Mouse (Mus musculus): ENCODE measurements at regions not wholly inside any gene's neighbourhood (a gene's known extent, or its start where the extent isn't known, plus 50 kb on each side); places are given as distances from the start of the nearest gene placed in this dataset.

DNA sequence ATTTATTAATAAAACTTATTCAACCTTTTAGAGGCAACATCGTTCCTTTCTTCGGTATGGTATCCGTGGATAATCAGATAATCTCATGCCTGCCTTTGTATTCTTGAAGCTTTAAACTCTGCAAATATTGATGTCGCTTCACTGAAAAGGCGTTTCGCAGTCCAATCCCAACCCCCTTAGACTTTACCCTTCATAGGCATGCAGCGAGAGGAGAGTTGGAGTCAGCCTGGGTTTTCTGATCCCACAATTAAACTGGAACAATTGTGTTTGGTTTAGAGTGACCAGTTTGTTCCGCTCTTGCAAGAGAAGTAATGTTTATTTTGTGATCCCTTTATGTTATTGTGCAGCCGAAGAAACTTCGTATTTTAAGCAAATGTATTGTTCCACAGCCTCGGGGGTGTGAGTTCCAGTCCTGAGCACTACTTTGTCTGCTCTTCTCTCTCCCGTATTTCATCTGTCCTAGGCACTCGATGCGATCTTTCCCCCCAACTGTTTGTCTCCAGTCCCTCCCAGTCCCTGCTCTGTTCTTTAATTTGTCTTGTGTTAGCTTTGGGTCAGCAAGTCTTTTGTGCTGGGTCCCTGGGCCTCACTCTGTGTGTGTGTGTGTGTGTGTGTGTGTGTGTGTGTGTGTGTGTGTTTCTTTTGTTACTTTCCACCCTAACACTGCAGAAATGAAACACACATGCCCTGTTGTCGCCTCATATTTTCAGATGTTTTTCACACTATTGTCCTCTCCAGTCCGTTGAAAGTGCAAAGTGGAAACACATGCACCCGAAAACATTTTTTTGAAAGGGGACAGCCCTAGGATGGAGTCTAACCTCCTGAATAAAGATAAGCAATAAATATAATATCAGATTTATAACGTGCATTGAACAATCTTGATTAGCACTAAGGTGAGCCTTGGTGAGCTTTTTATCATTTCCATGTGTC, 318.7 kb downstream of the Parp8 start:
- Histone ChIP-seq H3K9me3 (ENCODE audit: control insufficient read depth, insufficient read depth, low read depth, low read length) (no peaks in the 10 kb centered on the region), H3K36me3 (ENCODE audit: control insufficient read depth, insufficient read depth, low read length, poor library complexity, severe bottlenecking) (no peaks in the 10 kb centered on the region), H3K9ac (ENCODE audit: insufficient read depth, low read depth, low read length, poor library complexity, severe bottlenecking) (no peak overlapping the region), H3K4me1 (ENCODE audit: control insufficient read depth in 2 of 2, insufficient read depth in 2 of 2, low read length in 2 of 2, poor library complexity in 1 of 2) (peaks cover 0 to 3% of the 10 kb centered on the region in 2 experiments; a peak in 1 of 4 replicates), H3K27ac (ENCODE audit: insufficient read depth, low read depth, low read length, poor library complexity, severe bottlenecking) (no peak overlapping the region), H3K4me3 (ENCODE audit: insufficient read depth in 1 of 2, low read depth in 1 of 2, low read length in 2 of 2, poor library complexity in 1 of 2, severe bottlenecking in 1 of 2) (no peak overlapping the region)
- in situ Hi-C loops (cut with MboI; ENCODE audit: low sequenced_read_pairs in 2 of 2, unreplicated experiment in 2 of 2), result loop anchor here (5.0 to 25.0 kb wide), 5 partner anchors 394 to 1469 kb away; partner anchors contain the start of gene Isl1 (in 2 of the 2)
- no peak for TF ChIP-seq ZC3H11A (IDR thresholded peaks at IDR 0.05; ENCODE audit: borderline replicate concordance, low read depth, low read length)
- no peak for TF ChIP-seq HCFC1 (IDR thresholded peaks at IDR 0.05; ENCODE audit: borderline replicate concordance, insufficient read depth, low read length)
- TF ChIP-seq ZNF384 (IDR thresholded peaks at IDR 0.05; ENCODE audit: low read depth, low read length), result no peak
- no peak for TF ChIP-seq CHD2 (IDR thresholded peaks at IDR 0.05; ENCODE audit: low read depth, low read length)
- TF ChIP-seq MAFK (IDR thresholded peaks at IDR 0.05; ENCODE audit: insufficient read depth, low read depth, low read length), result no peak
- DNase-seq (ENCODE audit: low read depth, low spot score), result no peak

DNA sequence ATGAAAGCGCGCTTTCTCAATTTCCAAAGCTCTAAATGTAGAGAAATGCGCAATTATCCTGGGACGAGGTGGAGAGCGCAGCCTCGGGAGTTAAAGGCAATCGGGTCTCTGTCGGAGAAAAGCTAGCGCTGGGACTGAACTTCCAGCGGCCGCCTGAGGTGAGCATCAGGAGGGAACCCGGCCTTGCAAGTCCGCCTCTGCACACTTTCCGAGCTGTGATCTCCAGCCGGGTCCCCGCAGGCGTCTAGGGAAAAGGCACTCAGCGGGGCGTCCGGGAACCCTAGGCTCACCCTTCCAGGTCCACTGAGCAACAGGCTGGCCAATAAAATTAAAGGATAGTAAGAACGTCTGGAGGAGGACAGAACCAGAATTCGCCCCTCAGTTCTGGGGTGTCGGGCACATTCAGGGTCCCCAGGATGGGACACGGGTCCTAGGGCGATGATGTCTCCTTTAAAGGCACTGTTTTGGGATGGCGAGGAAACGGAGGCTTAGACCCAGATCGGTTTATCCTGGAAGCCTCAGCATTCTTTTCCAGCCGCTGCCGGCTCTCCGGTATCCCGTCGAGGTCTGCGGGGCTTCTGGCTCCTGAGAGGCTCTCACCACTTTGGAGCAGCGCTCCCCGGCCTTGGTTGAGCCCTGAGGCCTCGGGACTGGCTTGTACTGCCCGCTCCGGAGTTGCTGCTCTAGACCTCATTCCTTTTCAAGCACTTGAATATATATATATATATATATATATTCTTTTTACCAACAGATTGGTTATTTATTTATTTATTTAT, 319.5 kb downstream of the Parp8 start:
- Histone ChIP-seq H3K9me3 (ENCODE audit: control insufficient read depth, insufficient read depth, low read depth, low read length) (no peaks in the 10 kb centered on the region), H3K4me1 (ENCODE audit: control insufficient read depth in 2 of 2, insufficient read depth in 2 of 2, low read length in 2 of 2, poor library complexity in 1 of 2) (0 out of 4 replicates have a peak, but pooled peaks cover 0 to 3% of the 10 kb centered on the region in 2 experiments), H3K9ac (ENCODE audit: insufficient read depth, low read depth, low read length, poor library complexity, severe bottlenecking) (no peak overlapping the region), H3K4me3 (ENCODE audit: insufficient read depth in 1 of 2, low read depth in 1 of 2, low read length in 2 of 2, poor library complexity in 1 of 2, severe bottlenecking in 1 of 2) (peak overlapping the region; percentile 27 to 35), H3K27ac (ENCODE audit: insufficient read depth, low read depth, low read length, poor library complexity, severe bottlenecking) (no peak overlapping the region), H3K36me3 (ENCODE audit: control insufficient read depth, insufficient read depth, low read length, poor library complexity, severe bottlenecking) (no peaks in the 10 kb centered on the region)
- no peak for TF ChIP-seq MAFK (IDR thresholded peaks at IDR 0.05; ENCODE audit: insufficient read depth, low read depth, low read length)
- no peak for TF ChIP-seq HCFC1 (IDR thresholded peaks at IDR 0.05; ENCODE audit: borderline replicate concordance, insufficient read depth, low read length)
- no peak for TF ChIP-seq CHD2 (IDR thresholded peaks at IDR 0.05; ENCODE audit: low read depth, low read length)
- TF ChIP-seq ZNF384 (IDR thresholded peaks at IDR 0.05; ENCODE audit: low read depth, low read length), result no peak
- no peak for TF ChIP-seq ZC3H11A (IDR thresholded peaks at IDR 0.05; ENCODE audit: borderline replicate concordance, low read depth, low read length)
- in situ Hi-C loops (cut with MboI; ENCODE audit: low sequenced_read_pairs in 2 of 2, unreplicated experiment in 2 of 2), result loop anchor here (5.0 to 25.0 kb wide), 5 partner anchors 393 to 1468 kb away; partner anchors contain the start of gene Isl1 (in 2 of the 2)
- no peak for DNase-seq (ENCODE audit: low read depth, low spot score)

DNA sequence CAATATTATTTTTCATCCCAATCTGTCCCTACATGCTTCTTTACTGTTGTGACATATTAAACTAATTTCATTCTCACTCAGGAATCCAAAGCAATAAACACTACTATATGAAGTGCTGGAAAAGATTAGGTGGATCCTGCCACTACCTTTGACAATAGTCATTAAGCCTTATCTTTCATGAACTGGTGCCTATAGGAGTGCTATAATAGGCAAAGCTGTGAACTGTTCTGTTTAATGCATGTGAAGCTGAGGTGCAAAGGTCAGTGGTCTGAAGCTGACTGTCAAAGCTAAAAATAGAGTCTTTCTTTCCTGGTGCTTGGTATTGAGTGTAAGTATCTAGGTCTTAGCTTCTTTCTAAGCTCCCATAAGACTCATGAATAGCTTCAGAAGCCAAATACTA, 336.6 kb downstream of the Parp8 start:
- Histone ChIP-seq H3K27ac (ENCODE audit: insufficient read depth, low read depth, low read length, poor library complexity, severe bottlenecking) (no peak overlapping the region), H3K36me3 (ENCODE audit: control insufficient read depth, insufficient read depth, low read length, poor library complexity, severe bottlenecking) (no peaks in the 10 kb centered on the region), H3K4me1 (ENCODE audit: control insufficient read depth in 2 of 2, insufficient read depth in 2 of 2, low read length in 2 of 2, poor library complexity in 1 of 2) (no peaks in the 10 kb centered on the region), H3K4me3 (ENCODE audit: insufficient read depth in 1 of 2, low read depth in 1 of 2, low read length in 2 of 2, poor library complexity in 1 of 2, severe bottlenecking in 1 of 2) (no peak overlapping the region), H3K9me3 (ENCODE audit: control insufficient read depth, insufficient read depth, low read depth, low read length) (no peaks in the 10 kb centered on the region), H3K9ac (ENCODE audit: insufficient read depth, low read depth, low read length, poor library complexity, severe bottlenecking) (no peak overlapping the region)
- in situ Hi-C loops (cut with MboI; ENCODE audit: low sequenced_read_pairs in 2 of 2, unreplicated experiment in 2 of 2), result no loop called here
- no peak for DNase-seq (ENCODE audit: low read depth, low spot score)
- no peak for TF ChIP-seq CHD2 (IDR thresholded peaks at IDR 0.05; ENCODE audit: low read depth, low read length)
- TF ChIP-seq ZNF384 (IDR thresholded peaks at IDR 0.05; ENCODE audit: low read depth, low read length), result no peak
- no peak for TF ChIP-seq MAFK (IDR thresholded peaks at IDR 0.05; ENCODE audit: insufficient read depth, low read depth, low read length)

All from ES-E14 (cell line).